8 mouse cellular contexts compared by ENCODE assay signal in genomic region chr7:16890536-16890935, GRCm38 (mm10). TPM values are rescaled to one million over a fixed set of nuclear protein-coding genes. Genes with fewer than 3 reads are reported as not detected.
DNase-seq lines count a peak whose midpoint lies in the region; ATAC-seq and TF ChIP-seq lines count a peak whose summit lies in the region.

No protein-coding gene starts in this region.

- TF ChIP-seq CTCF in forebrain, postnatal 0 days (IDR thresholded peaks at IDR 0.05; ENCODE audit: low read depth): no peak
- TF ChIP-seq CTCF in liver, postnatal 0 days (IDR thresholded peaks at IDR 0.05; ENCODE audit: low read depth): no peak

- peaks cover 14% of the 10 kb centered on the region for H3K9me3 ChIP-seq in forebrain, embryonic 10.5 days
- H3K9me3 ChIP-seq in forebrain, postnatal 0 days (ENCODE audit: low read length): no peaks in the 10 kb centered on the region
- peaks cover 6% of the 10 kb centered on the region; the same call in 1 of the 2 replicates for H3K9me3 ChIP-seq in embryonic facial prominence, embryonic 11.5 days (replicated peaks; ENCODE audit: control insufficient read depth, low read length)
- H3K9me3 ChIP-seq in hindbrain, embryonic 13.5 days: no peaks in the 10 kb centered on the region
- peaks cover 9% of the 10 kb centered on the region for H3K9me3 ChIP-seq in liver, postnatal 0 days (ENCODE audit: low read length)

- TF ChIP-seq EP300 in liver, postnatal 0 days (IDR thresholded peaks at IDR 0.05; ENCODE audit: low read depth): no peak

- H3K4me1 ChIP-seq in forebrain, embryonic 10.5 days: peaks cover 57% of the 10 kb centered on the region
- peaks cover 6% of the 10 kb centered on the region; the same call in 1 of the 2 replicates for H3K4me1 ChIP-seq in forebrain, postnatal 0 days (ENCODE audit: insufficient read depth)
- H3K4me1 ChIP-seq in embryonic facial prominence, embryonic 11.5 days (ENCODE audit: control insufficient read depth, insufficient read depth, low read length): peaks cover 9% of the 10 kb centered on the region
- H3K4me1 ChIP-seq in hindbrain, embryonic 13.5 days (replicated peaks): peaks cover 35% of the 10 kb centered on the region
- H3K4me1 ChIP-seq in liver, postnatal 0 days (ENCODE audit: insufficient read depth): peaks cover 10% of the 10 kb centered on the region

- peak overlapping the region; percentile 73 for H3K27ac ChIP-seq in forebrain, embryonic 10.5 days
- H3K27ac ChIP-seq in forebrain, postnatal 0 days (ENCODE audit: low read depth, low read length): no peak overlapping the region
- peak overlapping the region; percentile 87 for H3K27ac ChIP-seq in embryonic facial prominence, embryonic 11.5 days (replicated peaks; ENCODE audit: low read depth, low read length)
- H3K27ac ChIP-seq in hindbrain, embryonic 13.5 days: peak overlapping the region; percentile 23; the same call in 1 of the 2 replicates
- 0 out of 2 replicates have a peak overlapping the region, but pooled peaks have one; percentile 37 for H3K27ac ChIP-seq in liver, postnatal 0 days (ENCODE audit: low read depth)

- H3K36me3 ChIP-seq in forebrain, embryonic 10.5 days (replicated peaks): peaks cover 21% of the 10 kb centered on the region
- peaks cover 14% of the 10 kb centered on the region for H3K36me3 ChIP-seq in forebrain, postnatal 0 days (ENCODE audit: insufficient read depth)
- H3K36me3 ChIP-seq in embryonic facial prominence, embryonic 11.5 days (replicated peaks; ENCODE audit: control insufficient read depth, insufficient read depth, low read depth, low read length): peaks cover 9% of the 10 kb centered on the region
- peaks cover 21% of the 10 kb centered on the region for H3K36me3 ChIP-seq in hindbrain, embryonic 13.5 days
- no peaks in the 10 kb centered on the region for H3K36me3 ChIP-seq in liver, postnatal 0 days (replicated peaks; ENCODE audit: insufficient read depth, low read length)

- no peak overlapping the region for H3K4me2 ChIP-seq in forebrain, postnatal 0 days (ENCODE audit: low read depth)
- peak overlapping the region; percentile 42 for H3K4me2 ChIP-seq in embryonic facial prominence, embryonic 11.5 days (ENCODE audit: low read depth, low read length)
- H3K4me2 ChIP-seq in hindbrain, embryonic 13.5 days: peak overlapping the region; percentile 60
- H3K4me2 ChIP-seq in liver, postnatal 0 days (ENCODE audit: low read depth, low read length): no peak overlapping the region

- no peak overlapping the region for H3K9ac ChIP-seq in forebrain, postnatal 0 days
- peak overlapping the region; percentile 56 for H3K9ac ChIP-seq in embryonic facial prominence, embryonic 11.5 days (replicated peaks; ENCODE audit: low read length)
- H3K9ac ChIP-seq in hindbrain, embryonic 13.5 days: no peak overlapping the region
- no peak overlapping the region for H3K9ac ChIP-seq in liver, postnatal 0 days (replicated peaks)

- H3K27me3 ChIP-seq in forebrain, embryonic 10.5 days (ENCODE audit: poor library complexity, severe bottlenecking): peaks cover 95% of the 10 kb centered on the region
- H3K27me3 ChIP-seq in forebrain, postnatal 0 days (ENCODE audit: insufficient read depth, low read length): peaks cover 10% of the 10 kb centered on the region
- H3K27me3 ChIP-seq in embryonic facial prominence, embryonic 11.5 days (ENCODE audit: control insufficient read depth, insufficient read depth, low read length): peaks cover 5% of the 10 kb centered on the region; the same call in 1 of the 2 replicates
- peaks cover 80% of the 10 kb centered on the region for H3K27me3 ChIP-seq in hindbrain, embryonic 13.5 days
- peaks cover 59% of the 10 kb centered on the region for H3K27me3 ChIP-seq in liver, postnatal 0 days (ENCODE audit: insufficient read depth, low read length)

- peak overlapping the region; percentile 44 for H3K4me3 ChIP-seq in forebrain, embryonic 10.5 days
- no peak overlapping the region for H3K4me3 ChIP-seq in forebrain, postnatal 0 days (ENCODE audit: low read depth, low read length)
- H3K4me3 ChIP-seq in embryonic facial prominence, embryonic 11.5 days (ENCODE audit: low read depth, low read length): peak overlapping the region; percentile 25
- H3K4me3 ChIP-seq in hindbrain, embryonic 13.5 days: no peak overlapping the region
- no peak overlapping the region for H3K4me3 ChIP-seq in liver, postnatal 0 days (ENCODE audit: low read depth, low read length)

- no peak for ATAC-seq in forebrain, postnatal 0 days
- ATAC-seq in embryonic facial prominence, embryonic 11.5 days (replicated peaks; ENCODE audit: insufficient number of reproducible peaks, low FRiP score, low TSS enrichment, low read depth): no peak; the same call in 1 of the 2 replicates
- ATAC-seq in hindbrain, embryonic 13.5 days (ENCODE audit: low FRiP score): no peak
- ATAC-seq in liver, postnatal 0 days: no peak
- ATAC-seq in cerebellum, adult (ENCODE audit: insufficient number of reproducible peaks, low FRiP score, low TSS enrichment): no peak
- ATAC-seq in activated CD4-positive, CD25-positive, alpha-beta regulatory T cell, adult 4 months: no peak

- 35% methylated on average over 6 of the region's 6 CpGs for WGBS in forebrain, embryonic 10.5 days
- WGBS in forebrain, postnatal 0 days: 50% methylated on average over 6 of the region's 6 CpGs
- 18% methylated on average over 6 of the region's 6 CpGs for WGBS in embryonic facial prominence, embryonic 11.5 days
- 43% methylated on average over 6 of the region's 6 CpGs for WGBS in hindbrain, embryonic 13.5 days
- WGBS in liver, postnatal 0 days (ENCODE audit: insufficient replicate concordance): 52% methylated on average over 6 of the region's 6 CpGs

- DNase-seq in forebrain, embryonic 10.5 days (ENCODE audit: extremely low spot score, low spot score): no peak
- no peak for DNase-seq in forebrain, postnatal 0 days
- DNase-seq in embryonic facial prominence, embryonic 11.5 days (ENCODE audit: low spot score): peak; percentile 52
- no peak for DNase-seq in liver, postnatal 0 days
- DNase-seq in left cerebral cortex, adult 11 months (ENCODE audit: low spot score): no peak

RNA-seq across cellular contexts. Expression of gene Gng8, which starts 1.1 kb away (rescaled TPM):
- polyA plus RNA-seq in forebrain, embryonic 10.5 days (2016; fragmentation: Nextera tagmentation; extraction: Ambion mirVana): 5.5 and 6.6 TPM in 2 replicates
- total RNA-seq in forebrain, postnatal 0 days (2014; rRNA removed): not detected in 2 replicates
- polyA plus RNA-seq in forebrain, postnatal 0 days (2015; fragmentation: Nextera tagmentation; extraction: Ambion mirVana): 9.3 and 16.4 TPM in 2 replicates
- polyA plus RNA-seq in embryonic facial prominence, embryonic 11.5 days (2014; fragmentation: Nextera tagmentation; extraction: Ambion mirVana): 16.0 and 19.8 TPM in 2 replicates
- polyA plus RNA-seq in hindbrain, embryonic 13.5 days (2015; fragmentation: Nextera tagmentation; extraction: Ambion mirVana): 6.1 and 8.2 TPM in 2 replicates
- polyA plus RNA-seq in liver, postnatal 0 days (2015; fragmentation: Nextera tagmentation; extraction: Ambion mirVana): 0.15 and 0.20 TPM in 2 replicates
- not detected for polyA plus RNA-seq in activated CD4-positive, CD25-positive, alpha-beta regulatory T cell, adult 4 months (2017; shearing (Covaris generic))

RNA-seq across cellular contexts. Expression of gene Dact3, which starts 15.4 kb away (rescaled TPM):
- 1.9 and 2.2 TPM in 2 replicates for polyA plus RNA-seq in forebrain, embryonic 10.5 days (2016; fragmentation: Nextera tagmentation; extraction: Ambion mirVana)
- total RNA-seq in forebrain, postnatal 0 days (2014; rRNA removed): 69.0 and 70.3 TPM in 2 replicates
- 7.8 and 8.6 TPM in 2 replicates for polyA plus RNA-seq in forebrain, postnatal 0 days (2015; fragmentation: Nextera tagmentation; extraction: Ambion mirVana)
- polyA plus RNA-seq in embryonic facial prominence, embryonic 11.5 days (2014; fragmentation: Nextera tagmentation; extraction: Ambion mirVana): 11.5 and 12.2 TPM in 2 replicates
- 2.8 and 2.9 TPM in 2 replicates for polyA plus RNA-seq in hindbrain, embryonic 13.5 days (2015; fragmentation: Nextera tagmentation; extraction: Ambion mirVana)
- 0.09 TPM in 2 replicates for polyA plus RNA-seq in liver, postnatal 0 days (2015; fragmentation: Nextera tagmentation; extraction: Ambion mirVana)
- not detected for polyA plus RNA-seq in activated CD4-positive, CD25-positive, alpha-beta regulatory T cell, adult 4 months (2017; shearing (Covaris generic))

RNA-seq across cellular contexts. Expression of gene Ptgir, which starts 15.8 kb away (rescaled TPM):
- 0.10 TPM in 2 replicates for polyA plus RNA-seq in forebrain, embryonic 10.5 days (2016; fragmentation: Nextera tagmentation; extraction: Ambion mirVana)
- total RNA-seq in forebrain, postnatal 0 days (2014; rRNA removed): 0.15 TPM in 1 of 2 replicates, not detected in the other
- 0.08 and 0.09 TPM in 2 replicates for polyA plus RNA-seq in forebrain, postnatal 0 days (2015; fragmentation: Nextera tagmentation; extraction: Ambion mirVana)
- polyA plus RNA-seq in embryonic facial prominence, embryonic 11.5 days (2014; fragmentation: Nextera tagmentation; extraction: Ambion mirVana): 0.87 and 1.1 TPM in 2 replicates
- 0.78 and 0.83 TPM in 2 replicates for polyA plus RNA-seq in hindbrain, embryonic 13.5 days (2015; fragmentation: Nextera tagmentation; extraction: Ambion mirVana)
- 1.1 and 1.7 TPM in 2 replicates for polyA plus RNA-seq in liver, postnatal 0 days (2015; fragmentation: Nextera tagmentation; extraction: Ambion mirVana)
- polyA plus RNA-seq in activated CD4-positive, CD25-positive, alpha-beta regulatory T cell, adult 4 months (2017; shearing (Covaris generic)): 10 to 100 TPM; 11.8 to 13.2 TPM

RNA-seq across cellular contexts. Expression of gene Calm3, which starts 33.4 kb away (rescaled TPM):
- polyA plus RNA-seq in forebrain, embryonic 10.5 days (2016; fragmentation: Nextera tagmentation; extraction: Ambion mirVana): 156 and 163 TPM in 2 replicates
- total RNA-seq in forebrain, postnatal 0 days (2014; rRNA removed): 1,323 and 1,444 TPM in 2 replicates
- 403 and 424 TPM in 2 replicates for polyA plus RNA-seq in forebrain, postnatal 0 days (2015; fragmentation: Nextera tagmentation; extraction: Ambion mirVana)
- 227 and 237 TPM in 2 replicates for polyA plus RNA-seq in embryonic facial prominence, embryonic 11.5 days (2014; fragmentation: Nextera tagmentation; extraction: Ambion mirVana)
- 307 and 317 TPM in 2 replicates for polyA plus RNA-seq in hindbrain, embryonic 13.5 days (2015; fragmentation: Nextera tagmentation; extraction: Ambion mirVana)
- polyA plus RNA-seq in liver, postnatal 0 days (2015; fragmentation: Nextera tagmentation; extraction: Ambion mirVana): 58.8 and 60.3 TPM in 2 replicates
- polyA plus RNA-seq in activated CD4-positive, CD25-positive, alpha-beta regulatory T cell, adult 4 months (2017; shearing (Covaris generic)): 100 to 1,000 TPM; 106 to 159 TPM

RNA-seq across cellular contexts. Expression of gene Prkd2, which starts 47.8 kb away (rescaled TPM):
- 9.6 and 10.7 TPM in 2 replicates for polyA plus RNA-seq in forebrain, embryonic 10.5 days (2016; fragmentation: Nextera tagmentation; extraction: Ambion mirVana)
- total RNA-seq in forebrain, postnatal 0 days (2014; rRNA removed): 2.9 and 3.9 TPM in 2 replicates
- 2.7 and 4.0 TPM in 2 replicates for polyA plus RNA-seq in forebrain, postnatal 0 days (2015; fragmentation: Nextera tagmentation; extraction: Ambion mirVana)
- 10.1 and 11.4 TPM in 2 replicates for polyA plus RNA-seq in embryonic facial prominence, embryonic 11.5 days (2014; fragmentation: Nextera tagmentation; extraction: Ambion mirVana)
- 6.6 and 7.3 TPM in 2 replicates for polyA plus RNA-seq in hindbrain, embryonic 13.5 days (2015; fragmentation: Nextera tagmentation; extraction: Ambion mirVana)
- 4.3 and 5.0 TPM in 2 replicates for polyA plus RNA-seq in liver, postnatal 0 days (2015; fragmentation: Nextera tagmentation; extraction: Ambion mirVana)
- 10 to 100 TPM; 45.7 to 47.6 TPM for polyA plus RNA-seq in activated CD4-positive, CD25-positive, alpha-beta regulatory T cell, adult 4 months (2017; shearing (Covaris generic))

Comparison
In these comparisons a context has a peak if more than half of its experiments do, and no peak if none do; other contexts are left out.
1. H3K4me3 ChIP-seq: peak in forebrain, embryonic 10.5 days (single experiment) and embryonic facial prominence, embryonic 11.5 days (single experiment); none in forebrain, postnatal 0 days (single experiment), hindbrain, embryonic 13.5 days (single experiment) and liver, postnatal 0 days (single experiment).
2. H3K4me2 ChIP-seq: peak in embryonic facial prominence, embryonic 11.5 days (single experiment) and hindbrain, embryonic 13.5 days (single experiment); none in forebrain, postnatal 0 days (single experiment) and liver, postnatal 0 days (single experiment).